Mouse (Mus musculus): ENCODE results near the gene Slc25a12. TPM values are rescaled to one million over a fixed set of nuclear protein-coding genes. Genes with fewer than 3 reads are reported as not detected.

The Slc25a12 gene
- polyA plus RNA-seq, 1 experiment, result 4.6 TPM

DNA sequence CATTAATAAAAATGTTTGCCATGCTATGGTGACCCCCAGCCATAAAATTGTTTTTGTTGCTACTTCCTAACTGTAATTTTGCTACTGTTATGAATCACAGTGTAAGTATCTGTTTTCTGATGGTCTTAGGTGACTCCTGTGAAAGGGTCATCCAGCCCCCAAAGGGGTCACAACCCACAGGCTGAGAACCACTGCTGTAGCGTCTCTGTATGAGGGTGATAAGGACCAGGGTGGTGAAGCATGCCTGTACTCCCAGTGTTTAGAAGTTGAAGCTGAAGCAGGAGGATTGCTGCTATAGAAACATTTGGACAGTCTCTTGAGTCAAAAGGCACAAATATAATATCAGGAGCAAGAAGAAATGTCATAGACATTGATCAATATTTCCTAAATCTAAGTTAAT lies 98.2 kb downstream of the Slc25a12 start:
- H3K27ac ChIP-seq (replicated peaks; ENCODE audit: low read depth, low read length), result no peak overlapping the region
- H3K4me3 ChIP-seq (ENCODE audit: insufficient read depth, low read depth, low read length), result no peak overlapping the region
- no peaks in the 10 kb centered on the region for H3K4me1 ChIP-seq (ENCODE audit: control insufficient read depth, insufficient read depth, insufficient read length, low read length)

DNA sequence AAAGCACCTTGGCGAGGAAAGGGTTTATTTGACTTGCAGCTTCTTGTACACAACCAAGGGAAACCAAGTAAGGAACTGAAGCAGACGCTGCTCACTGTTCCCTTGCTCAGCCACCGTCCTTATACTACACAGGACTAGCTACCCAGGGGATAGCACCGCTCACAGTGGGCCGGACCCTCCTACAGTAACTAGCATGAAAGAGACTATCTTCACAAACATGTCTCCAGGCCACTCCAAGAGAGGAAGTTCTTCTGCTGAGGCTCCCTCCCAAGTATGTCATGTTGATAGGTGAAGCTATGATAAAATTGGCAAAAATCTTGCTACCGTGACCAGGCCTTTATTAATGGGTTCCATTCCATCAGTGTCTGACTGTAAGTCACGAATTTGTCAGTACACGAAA lies 98.9 kb downstream of the Slc25a12 start:
- H3K4me3 ChIP-seq (ENCODE audit: insufficient read depth, low read depth, low read length), result no peak overlapping the region
- no peaks in the 10 kb centered on the region for H3K4me1 ChIP-seq (ENCODE audit: control insufficient read depth, insufficient read depth, insufficient read length, low read length)
- no peak overlapping the region for H3K27ac ChIP-seq (replicated peaks; ENCODE audit: low read depth, low read length)

DNA sequence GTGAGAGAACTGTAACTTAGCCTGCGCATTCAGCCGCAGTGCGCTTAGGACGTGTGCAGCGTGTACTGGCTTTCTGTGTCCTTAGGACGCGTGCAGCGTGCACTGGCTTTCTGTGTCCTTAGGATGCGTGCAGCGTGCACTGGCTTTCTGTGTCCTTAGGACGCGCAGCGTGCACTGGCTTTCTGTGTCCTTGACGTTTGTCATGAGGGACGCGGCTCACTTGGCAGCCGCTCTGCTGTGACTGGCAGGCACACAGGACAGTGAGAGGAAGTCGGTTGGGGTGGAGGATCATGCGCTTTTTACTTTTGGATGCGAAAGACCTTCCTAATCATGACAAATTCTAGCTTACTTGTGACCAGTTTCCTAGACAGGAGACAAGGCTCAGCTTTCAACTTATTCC lies 103.0 kb downstream of the Slc25a12 start:
- Histone ChIP-seq H3K4me3 (ENCODE audit: insufficient read depth, low read depth, low read length) (no peak overlapping the region), H3K4me1 (ENCODE audit: control insufficient read depth, insufficient read depth, insufficient read length, low read length) (no peaks in the 10 kb centered on the region), H3K27ac (replicated peaks; ENCODE audit: low read depth, low read length) (no peak overlapping the region)

DNA sequence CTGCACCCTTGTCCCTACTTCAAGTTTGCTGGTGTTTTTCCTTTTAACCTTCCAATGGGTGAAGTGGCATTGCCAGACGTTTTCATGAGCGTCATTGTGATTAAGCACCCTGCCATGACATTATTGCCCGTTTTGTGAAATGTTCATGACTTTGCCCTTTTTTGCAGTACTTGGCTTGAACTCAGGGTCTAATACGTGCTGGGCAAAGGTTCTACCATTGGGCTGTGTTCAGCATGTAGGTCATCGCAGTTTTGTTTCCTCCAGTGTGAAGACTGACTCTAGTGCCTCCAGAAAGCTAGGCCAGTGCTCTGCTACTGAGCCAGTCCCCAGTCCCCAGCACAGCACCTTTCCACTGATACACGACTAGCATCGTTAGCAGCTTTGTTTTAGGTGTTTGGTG lies 111.0 kb downstream of the Slc25a12 start:
- H3K4me3 ChIP-seq (ENCODE audit: insufficient read depth, low read depth, low read length), result no peak overlapping the region
- H3K4me1 ChIP-seq (ENCODE audit: control insufficient read depth, insufficient read depth, insufficient read length, low read length), result no peaks in the 10 kb centered on the region
- H3K27ac ChIP-seq (replicated peaks; ENCODE audit: low read depth, low read length), result no peak overlapping the region

DNA sequence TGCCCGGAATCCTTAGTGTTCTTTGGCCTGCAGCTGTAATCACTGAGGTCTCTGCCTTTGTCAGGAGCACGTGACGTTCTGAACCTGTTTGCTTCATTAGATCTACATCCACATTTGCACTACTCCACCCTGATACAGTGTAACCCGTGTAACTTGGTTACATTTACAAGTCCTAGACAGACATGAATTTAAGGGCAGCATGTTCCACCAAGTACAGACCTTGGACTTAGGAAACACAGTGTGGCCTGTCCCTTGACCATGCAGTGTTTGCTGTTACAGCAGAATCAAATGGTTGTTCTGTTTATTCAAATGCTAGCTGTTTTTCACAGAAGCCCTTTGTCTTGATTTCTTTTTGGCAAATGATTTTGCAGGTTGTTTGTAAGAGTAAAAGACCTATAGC lies 112.7 kb downstream of the Slc25a12 start:
- no peak overlapping the region for H3K27ac ChIP-seq (replicated peaks; ENCODE audit: low read depth, low read length)
- no peaks in the 10 kb centered on the region for H3K4me1 ChIP-seq (ENCODE audit: control insufficient read depth, insufficient read depth, insufficient read length, low read length)
- H3K4me3 ChIP-seq (ENCODE audit: insufficient read depth, low read depth, low read length), result no peak overlapping the region

DNA sequence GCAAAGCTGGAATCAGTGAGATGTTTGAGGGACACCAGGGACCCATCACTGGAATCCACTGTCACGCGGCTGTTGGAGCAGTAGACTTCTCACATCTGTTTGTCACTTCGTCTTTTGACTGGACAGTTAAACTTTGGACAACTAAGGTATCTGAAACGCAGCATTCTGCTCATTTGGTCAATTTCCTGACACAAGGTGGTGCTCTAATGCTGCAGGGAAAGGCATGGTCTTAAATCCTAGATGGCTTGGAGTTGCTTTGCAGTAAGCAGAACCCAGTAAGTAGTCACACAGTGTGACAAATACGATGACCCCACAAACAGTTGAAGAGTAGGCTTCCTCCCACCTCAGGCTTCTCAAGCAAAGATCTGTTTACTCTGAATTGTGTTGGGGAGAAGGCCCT lies 116.7 kb downstream of the Slc25a12 start:
- no peaks in the 10 kb centered on the region for H3K4me1 ChIP-seq (ENCODE audit: control insufficient read depth, insufficient read depth, insufficient read length, low read length)
- no peak overlapping the region for H3K27ac ChIP-seq (replicated peaks; ENCODE audit: low read depth, low read length)
- H3K4me3 ChIP-seq (ENCODE audit: insufficient read depth, low read depth, low read length), result no peak overlapping the region

DNA sequence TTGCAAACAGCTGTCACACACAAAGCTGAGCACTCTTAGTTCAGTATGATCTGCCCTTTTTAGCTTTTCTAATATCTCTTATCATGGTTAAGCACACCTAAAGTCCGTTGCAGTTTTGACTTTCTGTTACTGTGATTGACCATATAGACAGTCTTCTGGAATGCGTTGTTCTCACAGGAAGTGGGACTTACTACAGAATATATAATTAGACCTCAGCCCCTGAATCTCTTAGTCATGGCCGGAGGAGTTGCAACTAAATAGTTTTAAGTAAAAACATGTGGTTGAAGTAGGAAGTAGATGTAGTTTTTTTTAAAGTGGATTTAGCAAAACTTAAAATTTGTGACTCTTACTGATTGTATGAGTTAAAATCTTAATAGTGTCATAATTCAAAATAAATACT lies 119.5 kb downstream of the Slc25a12 start:
- H3K4me1 ChIP-seq (ENCODE audit: control insufficient read depth, insufficient read depth, insufficient read length, low read length), result no peaks in the 10 kb centered on the region
- H3K4me3 ChIP-seq (ENCODE audit: insufficient read depth, low read depth, low read length), result no peak overlapping the region
- H3K27ac ChIP-seq (replicated peaks; ENCODE audit: low read depth, low read length), result no peak overlapping the region

DNA sequence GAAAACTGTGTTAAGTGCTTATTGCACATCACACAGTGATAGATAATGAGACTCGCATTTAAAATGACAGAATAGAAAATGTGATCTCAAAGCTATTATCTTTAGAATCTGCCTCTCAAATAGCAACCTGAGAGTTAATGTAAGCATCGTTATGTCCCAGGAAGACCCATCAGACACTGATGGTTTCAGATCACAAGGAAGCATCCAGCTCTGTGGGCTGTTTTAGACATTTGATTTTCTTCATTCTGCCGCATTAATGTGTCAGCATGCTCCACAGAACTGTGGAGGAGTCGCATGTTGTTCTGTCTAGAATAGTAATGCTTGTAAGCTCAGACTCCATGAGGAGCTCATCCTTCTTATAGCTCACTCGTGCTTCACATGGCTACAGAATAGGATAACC lies 121.5 kb downstream of the Slc25a12 start:
- Histone ChIP-seq H3K4me1 (ENCODE audit: control insufficient read depth, insufficient read depth, insufficient read length, low read length) (no peaks in the 10 kb centered on the region), H3K27ac (replicated peaks; ENCODE audit: low read depth, low read length) (no peak overlapping the region), H3K4me3 (ENCODE audit: insufficient read depth, low read depth, low read length) (no peak overlapping the region)

DNA sequence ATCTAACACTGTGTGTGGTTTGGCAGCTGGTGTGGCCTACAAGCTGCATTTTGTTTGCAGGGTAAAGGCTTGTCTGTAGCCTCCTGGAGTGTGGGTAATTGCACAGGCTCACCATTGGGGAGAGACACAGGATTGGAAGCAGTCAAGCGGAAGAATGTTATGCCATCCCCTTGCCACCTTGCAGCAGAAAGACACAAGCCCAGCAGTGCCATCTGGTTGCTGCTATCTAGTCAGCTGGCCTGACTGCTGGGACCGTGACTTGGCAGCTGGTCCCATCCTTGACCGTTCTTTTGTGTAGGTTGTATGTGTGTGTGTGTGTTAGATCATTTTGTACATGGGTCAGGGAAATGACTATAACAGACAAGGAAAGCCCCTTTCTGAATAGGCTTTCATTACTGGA lies 122.1 kb downstream of the Slc25a12 start:
- Histone ChIP-seq H3K27ac (replicated peaks; ENCODE audit: low read depth, low read length) (no peak overlapping the region), H3K4me1 (ENCODE audit: control insufficient read depth, insufficient read depth, insufficient read length, low read length) (no peaks in the 10 kb centered on the region)

DNA sequence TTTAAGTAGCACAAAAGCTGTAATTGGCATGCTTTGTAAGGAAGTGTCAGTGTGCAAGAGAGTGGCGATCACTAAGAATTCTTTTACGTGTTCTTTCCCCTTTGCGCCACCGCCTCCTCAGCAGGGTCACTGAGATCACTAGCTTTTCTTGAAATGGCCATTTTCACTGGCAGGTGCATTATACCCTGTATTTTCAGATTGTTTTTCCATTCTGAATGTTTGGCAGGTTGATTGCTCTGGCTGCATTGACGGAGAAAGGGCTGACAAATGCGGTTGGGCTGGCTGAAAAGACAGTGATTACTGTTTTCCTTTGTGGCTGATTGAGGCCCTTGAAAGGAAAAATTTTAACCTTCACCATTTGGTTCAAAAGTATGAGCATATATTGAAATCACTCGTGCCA lies 122.7 kb downstream of the Slc25a12 start:
- H3K4me3 ChIP-seq (ENCODE audit: insufficient read depth, low read depth, low read length), result no peak overlapping the region
- H3K4me1 ChIP-seq (ENCODE audit: control insufficient read depth, insufficient read depth, insufficient read length, low read length), result no peaks in the 10 kb centered on the region

More for the DNA sequence above, 122.1 kb downstream of the Slc25a12 start:
- H3K4me3 ChIP-seq (ENCODE audit: insufficient read depth, low read depth, low read length), result no peak overlapping the region

DNA sequence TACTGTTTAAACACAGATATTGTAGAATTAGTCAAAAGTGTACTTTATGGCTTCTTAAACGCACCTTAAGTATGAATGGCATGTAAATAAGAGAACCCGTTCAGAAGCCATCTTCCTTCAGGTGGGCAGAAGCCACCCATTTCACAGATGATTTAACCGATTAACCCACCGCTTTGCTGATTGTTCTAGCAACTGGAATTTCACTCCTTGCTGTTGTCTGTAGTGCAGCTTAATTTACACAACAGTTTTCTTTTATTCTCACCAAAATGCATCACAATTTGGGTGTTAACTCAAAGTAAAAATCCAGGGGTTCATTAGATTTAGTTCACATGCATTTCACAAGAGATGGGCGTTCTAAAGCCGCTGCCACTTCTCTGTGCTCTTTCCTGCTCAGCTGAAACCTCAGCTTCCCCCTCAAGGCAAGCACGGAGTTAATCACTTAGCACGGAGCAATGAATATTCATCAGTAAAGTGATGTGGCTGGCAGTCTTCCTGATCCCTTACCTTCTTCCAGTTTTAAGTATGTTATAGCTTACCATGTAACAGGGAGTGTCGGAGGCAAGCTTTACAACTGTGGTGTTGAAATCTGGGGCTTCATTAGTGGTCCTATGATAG lies 124.4 kb downstream of the Slc25a12 start:
- Histone ChIP-seq H3K4me1 (ENCODE audit: control insufficient read depth, insufficient read depth, insufficient read length, low read length) (no peaks in the 10 kb centered on the region), H3K4me3 (ENCODE audit: insufficient read depth, low read depth, low read length) (no peak overlapping the region), H3K27ac (replicated peaks; ENCODE audit: low read depth, low read length) (no peak overlapping the region)

More for the DNA sequence above, 122.7 kb downstream of the Slc25a12 start:
- H3K27ac ChIP-seq (replicated peaks; ENCODE audit: low read depth, low read length), result no peak overlapping the region

DNA sequence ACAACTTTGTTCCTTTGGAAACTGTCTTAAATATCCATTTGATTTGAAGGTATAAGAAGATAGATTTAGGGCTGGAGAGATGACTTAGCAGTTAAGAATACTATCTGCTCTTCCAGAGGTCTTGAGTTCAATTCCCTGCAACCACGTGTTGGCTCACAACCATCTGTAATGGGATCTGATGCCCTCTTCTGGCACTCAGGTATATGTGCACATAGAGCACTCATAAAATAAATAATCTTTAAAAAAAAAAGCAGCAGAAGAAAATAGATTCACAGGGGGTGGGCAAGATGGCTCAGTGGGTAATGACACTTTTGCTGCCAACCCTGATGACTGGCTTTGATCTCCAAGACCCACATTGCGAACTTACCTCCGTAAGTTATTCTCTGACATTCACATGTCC lies 125.4 kb downstream of the Slc25a12 start:
- H3K27ac ChIP-seq (replicated peaks; ENCODE audit: low read depth, low read length), result no peak overlapping the region

DNA sequence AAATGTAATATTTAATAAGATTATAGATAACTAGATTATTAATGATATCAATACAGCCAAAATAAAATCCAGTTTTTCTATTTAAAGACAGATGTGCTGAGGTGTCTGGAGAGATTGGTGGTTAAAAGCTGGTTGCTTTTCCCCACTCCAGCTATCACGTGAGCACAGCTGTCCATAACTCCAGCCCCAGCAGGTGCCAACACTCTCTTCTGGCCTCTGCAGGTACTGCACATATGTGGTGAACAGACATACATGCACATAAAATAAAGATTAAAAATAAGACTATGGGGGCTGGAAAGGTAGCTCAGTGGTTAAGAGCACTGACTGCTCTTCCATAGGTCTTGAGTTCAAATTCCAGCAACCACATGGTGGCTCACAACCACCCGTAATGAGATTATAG lies 126.0 kb downstream of the Slc25a12 start:
- Histone ChIP-seq H3K4me3 (ENCODE audit: insufficient read depth, low read depth, low read length) (no peak overlapping the region), H3K27ac (replicated peaks; ENCODE audit: low read depth, low read length) (no peak overlapping the region), H3K4me1 (ENCODE audit: control insufficient read depth, insufficient read depth, insufficient read length, low read length) (no peaks in the 10 kb centered on the region)

More for the DNA sequence above, 125.4 kb downstream of the Slc25a12 start:
- H3K4me3 ChIP-seq (ENCODE audit: insufficient read depth, low read depth, low read length), result no peak overlapping the region
- no peaks in the 10 kb centered on the region for H3K4me1 ChIP-seq (ENCODE audit: control insufficient read depth, insufficient read depth, insufficient read length, low read length)

DNA sequence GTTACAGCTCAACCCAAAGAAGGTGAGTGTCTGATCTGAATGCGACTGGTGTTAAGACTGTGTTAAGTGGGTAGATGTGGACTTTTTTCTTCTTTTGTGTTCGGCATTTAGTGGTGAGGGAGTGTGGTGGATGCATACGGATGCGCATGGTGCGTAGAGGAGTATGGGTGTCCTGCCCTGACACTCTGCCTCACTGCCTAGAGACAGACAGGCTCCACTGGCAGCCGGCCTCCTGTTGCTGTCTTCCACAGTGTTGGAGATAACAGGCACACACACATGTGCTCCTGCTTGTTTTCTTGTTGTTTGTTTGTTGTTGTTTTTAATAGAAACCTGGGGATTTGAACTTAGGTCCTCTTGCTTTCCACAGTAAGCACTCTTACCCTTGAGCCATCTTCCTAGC lies 131.5 kb downstream of the Slc25a12 start:
- Histone ChIP-seq H3K4me1 (ENCODE audit: control insufficient read depth, insufficient read depth, insufficient read length, low read length) (no peaks in the 10 kb centered on the region), H3K27ac (replicated peaks; ENCODE audit: low read depth, low read length) (no peak overlapping the region), H3K4me3 (ENCODE audit: insufficient read depth, low read depth, low read length) (no peak overlapping the region)

DNA sequence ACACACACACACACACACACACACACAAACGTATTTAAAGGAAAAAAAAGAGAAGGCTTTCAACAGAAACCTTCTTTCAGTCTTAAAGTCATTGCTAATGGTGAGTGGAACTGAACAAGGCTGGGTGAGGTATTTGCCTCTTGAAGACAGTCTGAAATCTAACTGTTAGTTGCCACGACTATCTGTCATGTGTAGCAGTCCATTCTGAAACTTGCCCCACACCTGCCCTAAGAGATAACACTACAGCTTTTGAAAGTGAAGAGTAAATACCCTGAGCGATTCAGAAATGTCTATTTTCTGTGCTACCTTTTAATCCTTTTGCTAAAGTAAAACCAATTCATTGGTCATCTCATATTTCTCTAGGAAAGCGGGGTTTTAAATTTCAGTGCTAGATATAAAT lies 132.1 kb downstream of the Slc25a12 start:
- Histone ChIP-seq H3K4me1 (ENCODE audit: control insufficient read depth, insufficient read depth, insufficient read length, low read length) (no peaks in the 10 kb centered on the region), H3K4me3 (ENCODE audit: insufficient read depth, low read depth, low read length) (no peak overlapping the region), H3K27ac (replicated peaks; ENCODE audit: low read depth, low read length) (no peak overlapping the region)

DNA sequence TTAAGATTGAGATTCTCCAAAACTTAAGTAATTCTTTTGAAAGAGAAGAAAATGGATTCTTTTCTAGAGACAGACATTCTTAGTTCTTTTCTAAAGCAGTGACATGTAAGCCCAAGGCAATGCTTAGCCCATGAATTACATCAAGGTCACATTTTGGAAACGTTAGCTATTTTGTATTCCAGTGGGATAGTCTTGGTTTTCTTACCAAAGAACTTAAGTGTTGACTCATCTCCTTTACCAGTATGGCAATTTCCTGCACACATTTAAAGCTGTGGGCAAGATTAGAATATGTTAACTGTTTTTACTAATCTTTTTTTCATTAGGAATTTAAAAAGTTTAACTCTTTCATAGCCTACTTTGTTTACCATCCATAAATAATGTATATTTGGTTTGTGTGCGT lies 134.6 kb downstream of the Slc25a12 start:
- Histone ChIP-seq H3K27ac (replicated peaks; ENCODE audit: low read depth, low read length) (no peak overlapping the region), H3K4me1 (ENCODE audit: control insufficient read depth, insufficient read depth, insufficient read length, low read length) (no peaks in the 10 kb centered on the region; the same call in 1 of the 2 replicates), H3K4me3 (ENCODE audit: insufficient read depth, low read depth, low read length) (no peak overlapping the region)
